Mouse (Mus musculus): ENCODE data around the gene Foxa2. TPM values are rescaled to one million over a fixed set of nuclear protein-coding genes. Genes with fewer than 3 reads are reported as not detected.

The Foxa2 gene
- polyA plus RNA-seq, 1 experiment from 2014 or later, result 1.9 TPM

Small RNAs within 50 kb of the gene (microRNA-seq; reads per million reads assigned to microRNA genes)
- gene Gm27420 (ENCODE audit: borderline number of aligned reads), result not detected

Measured in embryonic facial prominence, embryonic 11.5 days (tissue).